Mouse (Mus musculus) right cerebral cortex, postnatal 14 days (tissue): Measurements from ENCODE around the gene Scap.
A peak's percentile ranks its signal among the peaks of the same experiment; 100 is the strongest.
"Not testable (repeated sequence)": the region's sequence is repeated elsewhere in the genome, so short reads cannot be mapped to it uniquely, and the experiment has no call there.

Source experiments
- DNase-seq: peaks from one replicate; pipeline ENCODE4 v3.0.0; 2022

Gene Scap

DNA sequence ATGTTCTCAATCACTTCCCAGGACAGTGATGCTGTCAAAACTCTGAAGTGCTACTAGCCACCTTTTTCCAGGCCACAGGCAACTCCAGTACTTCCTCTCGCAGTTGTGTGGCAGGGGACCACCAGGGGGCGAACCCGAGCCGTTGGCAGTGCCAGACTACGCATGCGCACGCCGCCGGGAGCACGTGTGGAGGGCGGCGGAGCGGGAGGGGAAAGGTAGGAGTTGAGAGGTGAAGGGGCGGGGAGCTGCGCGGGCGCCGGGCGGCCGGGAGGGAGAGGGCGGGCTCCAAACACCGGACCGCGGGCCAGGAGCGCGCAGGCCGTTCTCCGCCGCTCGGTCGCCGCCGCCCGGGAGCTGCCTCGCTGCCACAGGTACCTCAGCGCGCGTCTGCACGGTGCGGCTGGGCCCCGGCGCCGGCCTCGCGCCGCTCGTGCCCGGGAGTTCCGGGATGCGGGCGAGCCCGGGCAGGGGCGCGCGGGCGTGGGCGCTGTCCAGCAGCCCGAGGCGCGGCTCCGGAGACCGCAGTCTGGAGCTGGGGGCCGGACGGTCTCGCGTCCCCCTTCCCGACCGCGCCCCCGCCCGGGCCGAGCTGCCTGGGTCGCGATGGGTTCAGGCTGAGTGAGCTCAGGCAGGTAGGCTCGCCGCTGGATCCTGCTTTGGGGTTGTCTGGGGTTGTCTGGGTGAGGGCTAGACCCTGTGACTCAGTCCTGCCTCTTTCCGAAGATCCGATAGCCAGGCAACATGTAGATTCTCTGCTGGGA lies at the start of gene Scap:
Scap (plus strand) TSS at position 154 of the 761 bp plus-strand sequence.
- DNase-seq: peak; percentile 98

GRCm38 (mm10) chr9:110284075-110284697 lies 48.9 kb upstream of the Scap start:
- no peak for DNase-seq

DNA sequence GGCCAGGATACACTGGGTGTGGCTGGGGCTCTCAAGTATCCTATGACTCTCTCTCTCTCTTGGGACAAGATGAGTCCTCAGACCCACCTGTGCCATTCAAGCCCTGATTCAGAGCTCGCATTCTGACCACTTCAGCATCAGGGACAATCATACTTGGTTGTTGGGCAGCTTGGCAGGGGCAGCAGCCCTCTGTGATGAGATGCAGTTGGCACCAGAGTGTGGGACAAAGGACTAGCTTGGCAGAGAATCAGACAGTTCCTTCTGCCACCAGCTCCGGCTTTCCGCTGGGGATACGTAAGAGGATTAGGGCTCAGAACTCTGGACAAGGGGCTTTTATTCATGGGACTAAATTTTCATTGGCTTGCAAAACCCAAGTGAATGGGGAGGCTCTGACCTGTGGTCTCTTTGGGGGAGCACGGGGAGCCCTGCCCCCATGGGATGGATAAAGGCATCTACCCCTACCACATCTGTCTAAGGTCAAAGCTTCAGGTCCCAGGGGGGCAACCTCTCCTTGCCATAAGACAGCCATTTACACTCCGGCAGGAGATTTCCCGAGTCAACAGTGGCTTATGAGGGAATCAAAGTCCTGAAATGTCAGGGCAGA lies 45.7 kb upstream of the Scap start:
- DNase-seq: no peak

DNA sequence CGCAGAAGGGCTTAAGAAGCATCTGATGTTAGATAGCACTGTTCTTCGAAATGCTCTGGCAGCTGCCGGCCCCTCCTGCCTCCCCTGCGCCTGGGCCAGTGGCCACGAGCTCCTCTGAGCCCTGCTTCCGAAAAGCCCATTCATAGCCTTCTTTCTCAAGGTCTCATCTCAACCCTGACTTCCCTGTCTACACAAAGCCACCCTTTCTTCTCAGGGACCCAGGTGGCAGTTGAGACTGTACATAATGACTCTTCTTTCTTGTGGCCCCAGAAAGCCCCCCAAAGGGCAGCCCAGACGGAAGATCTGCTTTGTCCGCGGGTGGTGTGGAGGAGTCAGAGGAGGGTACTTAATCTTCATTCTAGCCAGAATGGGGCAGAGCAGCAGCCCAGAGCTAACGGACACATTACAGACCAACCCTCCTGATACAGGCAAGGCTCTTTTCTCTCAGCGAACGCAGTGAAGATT lies 39.8 kb upstream of the Scap start:
- DNase-seq: peak; percentile 41

DNA sequence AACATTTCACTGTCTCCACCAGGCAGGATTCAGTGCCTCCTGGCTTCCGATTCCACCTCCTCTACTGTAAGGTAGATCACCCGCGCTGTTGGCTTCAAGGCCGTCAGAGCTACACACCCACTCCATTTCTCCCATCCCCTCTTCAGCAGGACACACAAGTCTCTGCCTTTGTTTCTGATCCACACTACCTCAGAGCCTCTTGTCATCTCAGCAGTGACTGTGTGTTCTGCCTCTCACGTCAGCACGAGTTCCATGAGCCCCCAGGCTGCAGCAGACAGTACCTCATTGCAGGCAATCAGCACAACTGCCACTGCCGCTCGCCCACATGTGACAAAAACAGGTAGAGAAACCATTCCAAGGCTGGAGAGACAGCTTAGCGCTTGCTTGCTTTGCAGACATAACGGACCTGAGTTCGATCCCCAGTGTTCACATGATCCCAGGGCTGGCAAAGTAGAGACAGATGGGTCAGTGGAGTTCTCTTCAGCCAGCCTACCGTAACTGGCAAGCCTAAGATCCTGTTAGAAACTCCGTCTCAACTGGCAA lies 39.1 kb upstream of the Scap start:
- DNase-seq: peak; percentile 23

DNA sequence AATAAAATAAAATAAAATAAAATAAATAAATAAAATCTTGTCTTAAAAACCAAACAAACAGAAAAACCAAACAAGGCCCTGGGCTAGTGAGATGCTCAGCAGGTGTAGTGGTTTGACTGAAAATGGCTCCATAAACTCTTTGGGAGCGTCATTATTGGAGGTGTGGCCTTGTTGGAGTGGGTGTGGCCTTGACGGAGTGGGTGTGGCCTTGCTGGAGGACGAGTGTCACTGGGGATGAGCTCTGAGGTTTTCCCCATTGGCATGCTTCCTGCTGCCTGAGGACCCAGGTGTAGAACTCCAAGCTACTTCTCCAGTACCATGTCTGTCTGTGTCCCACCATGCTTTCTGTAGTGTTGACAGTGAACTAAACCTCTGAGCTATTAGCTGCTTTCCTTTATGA lies 38.3 kb upstream of the Scap start:
- DNase-seq: no peak

GRCm38 (mm10) chr9:110296867-110297627 lies 36.0 kb upstream of the Scap start:
- DNase-seq: peak; percentile 86

- peak; percentile 23 for DNase-seq
These were observed 28.6 kb upstream of the Scap start for GRCm38 (mm10) chr9:110304516-110304915.

DNA sequence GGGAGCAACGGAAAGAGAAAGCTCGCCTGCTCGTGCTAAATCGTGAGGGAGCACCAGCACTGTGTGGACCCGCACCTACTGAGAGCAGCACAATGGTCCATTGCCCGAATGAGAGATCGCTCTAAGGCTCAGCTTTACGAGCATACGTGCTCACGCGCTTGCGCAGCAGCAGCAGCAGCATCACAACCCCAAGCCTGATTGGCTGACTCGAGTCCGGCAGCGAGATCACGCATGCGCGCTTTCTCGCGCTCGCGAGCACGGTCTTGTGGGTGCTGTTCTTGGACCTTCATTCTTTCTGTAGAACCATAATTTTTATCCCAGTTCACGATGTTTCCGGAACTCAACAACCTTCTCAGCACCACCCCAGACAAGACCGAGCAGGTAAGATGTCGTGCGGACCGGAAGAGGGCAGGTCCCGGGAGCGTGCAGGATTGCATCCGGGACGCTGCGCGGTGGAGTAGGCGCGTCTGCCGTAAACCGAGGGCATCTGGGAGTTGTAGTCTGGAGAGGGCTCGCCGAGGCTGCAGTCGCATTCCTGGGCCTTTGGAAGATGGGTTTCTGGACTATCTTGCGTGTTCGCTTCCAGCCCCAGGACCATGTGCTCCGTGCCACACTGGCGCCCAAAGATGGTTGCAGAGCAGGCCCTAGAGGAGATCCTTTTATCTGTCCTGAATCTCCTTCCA lies 28.0 kb upstream of the Scap start, which contains the start of gene Elp6:
Elp6 (plus strand) TSS at position 205 of the 683 bp plus-strand sequence.
- peak; percentile 86 for DNase-seq

DNA sequence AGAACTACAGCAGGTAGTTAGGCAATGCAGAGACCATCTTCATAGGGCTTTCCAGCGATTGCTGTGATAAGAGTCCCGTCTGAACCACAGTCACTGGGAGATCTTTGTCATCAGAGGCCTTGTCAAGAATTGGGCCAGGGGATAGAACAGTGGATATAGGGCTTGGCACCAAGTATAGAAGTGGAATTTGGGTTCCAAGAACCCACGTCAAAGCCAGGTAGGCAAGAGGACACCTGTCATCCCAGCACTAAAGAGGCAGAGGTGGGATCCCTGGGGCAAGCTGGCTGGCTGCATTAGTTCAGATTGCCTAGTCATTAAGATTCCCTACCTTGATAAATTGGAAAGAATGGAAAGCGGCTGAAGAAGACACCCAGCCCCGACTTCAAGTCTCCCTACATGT lies 26.7 kb upstream of the Scap start:
- no peak for DNase-seq

- DNase-seq: no peak
These were observed 18.4 kb upstream of the Scap start for GRCm38 (mm10) chr9:110314706-110315105.

DNA sequence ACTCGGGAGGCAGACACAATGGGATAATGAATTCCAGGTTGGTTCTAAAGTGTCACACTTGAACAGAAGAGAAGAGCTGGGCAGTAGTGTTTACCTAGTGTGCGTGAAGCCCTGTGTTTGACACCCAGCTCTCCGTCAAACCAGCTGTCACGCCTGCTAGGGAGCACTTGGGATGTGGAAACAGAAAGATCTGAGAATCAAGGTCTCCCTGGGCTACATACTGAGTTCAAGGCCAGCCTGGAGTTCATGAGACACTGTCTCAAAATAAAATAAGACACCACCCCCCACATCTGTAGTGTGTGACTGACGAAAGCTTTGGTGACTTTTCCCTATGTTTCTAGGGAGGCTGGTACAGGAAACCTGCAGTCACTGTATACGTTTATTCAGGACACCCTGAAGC lies 17.7 kb upstream of the Scap start:
- no peak for DNase-seq

DNA sequence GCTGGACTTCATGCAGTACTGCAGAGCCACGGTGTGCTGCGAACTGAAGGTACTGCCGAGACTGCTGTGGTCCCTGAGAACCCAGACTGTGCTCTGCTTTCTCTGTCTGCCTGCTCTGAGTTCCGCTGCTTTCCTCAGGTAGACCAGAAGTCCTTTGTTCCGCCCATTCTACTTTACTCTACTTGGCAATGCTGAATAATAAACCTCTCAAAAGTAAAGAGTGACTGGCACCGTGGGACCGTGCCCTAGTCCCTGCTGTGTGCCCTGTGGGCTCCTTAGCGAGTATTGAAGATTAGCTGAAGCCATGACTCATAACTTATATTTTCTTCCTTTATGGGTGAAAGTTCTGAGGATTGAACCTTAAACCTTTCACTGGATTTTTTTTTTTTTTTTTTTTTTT lies 17.2 kb upstream of the Scap start:
- DNase-seq: no peak

GRCm38 (mm10) chr9:110316503-110316902 lies 16.6 kb upstream of the Scap start:
- no peak for DNase-seq

- no peak for DNase-seq
These were observed 12.3 kb upstream of the Scap start for GRCm38 (mm10) chr9:110320769-110321168.

GRCm38 (mm10) chr9:110322972-110323371 lies 10.1 kb upstream of the Scap start:
- no peak for DNase-seq

DNA sequence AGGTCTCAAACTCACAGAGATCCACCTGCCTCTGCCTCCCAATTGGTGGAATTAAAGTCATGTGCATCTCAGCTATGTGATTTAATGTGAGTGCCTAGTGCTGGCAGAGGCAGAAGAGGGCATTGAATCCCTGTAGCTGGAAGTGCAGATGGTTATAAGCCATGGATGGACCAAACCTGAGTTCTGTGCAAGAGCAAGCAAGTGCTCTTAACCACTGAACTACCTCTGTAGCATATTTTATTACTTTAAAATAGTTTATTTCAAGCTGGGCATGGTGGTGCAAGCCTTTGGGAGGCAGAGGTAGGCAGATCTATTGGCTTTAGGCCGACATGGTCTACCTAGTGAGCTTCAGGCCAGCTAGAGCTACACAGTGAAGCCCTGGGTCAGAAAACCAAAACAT lies 8.9 kb upstream of the Scap start:
- DNase-seq: no peak

DNA sequence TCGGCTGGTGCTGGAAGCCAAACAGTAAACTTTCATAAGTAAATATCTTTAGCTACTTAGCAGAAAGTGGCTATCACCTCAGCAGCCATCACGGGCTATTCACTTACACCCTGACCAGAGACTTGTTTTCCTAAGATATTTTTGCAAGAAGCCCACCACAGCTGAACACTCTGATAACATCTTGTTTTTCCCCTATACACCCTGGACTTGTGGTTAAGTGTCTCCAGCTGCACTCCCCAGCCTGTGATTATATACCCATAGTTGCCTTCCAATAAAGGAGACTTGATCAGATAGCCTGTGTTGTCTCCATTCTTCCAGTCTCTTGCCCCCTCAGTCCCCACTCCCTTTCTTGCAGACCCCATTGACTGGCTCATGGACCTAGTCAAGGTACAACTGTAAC lies 4.9 kb upstream of the Scap start:
- no peak for DNase-seq

DNA sequence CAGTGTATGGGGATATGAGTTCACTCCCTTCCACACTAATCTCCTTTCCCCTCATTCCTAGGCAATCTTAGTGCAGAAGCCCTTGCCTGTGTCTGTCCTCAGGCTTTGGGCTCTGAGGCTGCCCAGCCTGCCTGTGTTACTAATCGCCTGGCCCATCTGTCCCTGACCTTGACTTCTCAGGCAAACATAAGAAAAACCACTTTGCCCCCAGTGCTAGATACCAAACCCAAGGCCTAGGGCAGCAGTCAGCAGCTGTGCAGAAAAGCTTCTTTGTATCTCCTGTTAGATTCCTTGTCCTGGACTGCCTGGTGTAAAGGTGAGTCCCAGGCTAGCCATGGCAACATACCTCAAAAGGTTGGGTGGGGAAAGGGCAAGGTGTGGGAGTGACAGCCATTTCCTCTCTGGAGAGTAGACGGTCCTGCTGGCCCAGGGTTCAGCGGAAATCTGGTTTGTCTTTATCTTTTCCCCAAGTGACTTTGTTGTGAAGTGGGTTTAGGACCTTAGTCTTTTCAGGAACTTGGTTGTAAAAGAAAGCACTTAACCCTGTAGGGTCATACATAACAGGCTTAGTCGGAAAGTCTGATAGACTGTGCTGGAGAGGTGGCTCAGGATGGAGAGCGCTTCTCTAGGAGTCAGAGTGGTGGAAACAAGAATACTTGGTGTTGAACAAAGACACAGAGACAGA lies 4.0 kb upstream of the Scap start:
- no peak for DNase-seq

- DNase-seq: no peak
These were observed 3.4 kb upstream of the Scap start for GRCm38 (mm10) chr9:110329655-110330054.

DNA sequence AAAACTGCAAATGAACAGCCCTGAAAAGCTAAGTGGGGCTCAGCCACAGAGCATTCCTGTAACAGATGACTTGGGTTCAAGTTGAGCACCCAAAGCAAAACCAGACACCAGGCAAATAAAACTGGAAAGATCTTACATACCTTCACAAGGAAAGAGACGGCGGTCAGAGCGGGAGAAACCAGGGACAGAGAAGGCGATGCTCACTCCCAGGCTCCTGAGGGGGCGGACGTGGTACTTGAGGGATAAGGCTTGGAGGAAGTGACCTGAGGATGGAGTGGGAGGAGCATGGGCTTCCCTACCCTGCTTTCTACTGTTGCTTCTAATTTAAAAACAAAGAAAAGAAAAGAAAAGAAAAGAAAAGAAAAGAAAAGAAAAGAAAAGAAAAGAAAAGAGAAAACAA lies 2.7 kb upstream of the Scap start:
- DNase-seq: no peak

GRCm38 (mm10) chr9:110330913-110331312 lies 2.2 kb upstream of the Scap start:
- not testable (repeated sequence) for DNase-seq
